Mouse (Mus musculus) ovary, postnatal 36 days (tissue): ENCODE results near the gene Ddx39b.

Experiments
- DNase-seq: peaks from one replicate; pipeline ENCODE4 v3.0.0; 2022; ENCODE audit warnings: low spot score, mixed read lengths

The Ddx39b gene

DNA sequence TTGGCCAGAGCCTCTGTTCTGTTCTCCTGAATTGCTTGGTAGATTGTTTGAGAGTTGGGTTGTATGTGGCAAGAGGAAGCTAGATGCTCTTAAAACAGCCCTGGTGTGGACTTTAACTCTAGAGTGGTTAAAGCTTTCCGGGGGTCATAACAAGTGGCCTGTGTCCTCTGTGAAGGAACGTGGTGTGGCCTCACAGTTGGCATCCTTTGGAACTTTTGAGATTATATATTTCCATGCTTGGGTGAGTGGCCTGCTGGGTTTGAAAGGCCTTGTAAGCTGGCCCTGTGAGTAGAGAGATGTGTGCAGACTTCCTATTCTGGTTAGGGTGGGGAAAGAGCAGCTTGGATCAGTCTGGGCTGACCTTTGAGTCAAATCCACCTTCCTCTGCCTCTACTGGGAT lies 3.5 kb downstream of the Ddx39b start:
- no peak for DNase-seq

DNA sequence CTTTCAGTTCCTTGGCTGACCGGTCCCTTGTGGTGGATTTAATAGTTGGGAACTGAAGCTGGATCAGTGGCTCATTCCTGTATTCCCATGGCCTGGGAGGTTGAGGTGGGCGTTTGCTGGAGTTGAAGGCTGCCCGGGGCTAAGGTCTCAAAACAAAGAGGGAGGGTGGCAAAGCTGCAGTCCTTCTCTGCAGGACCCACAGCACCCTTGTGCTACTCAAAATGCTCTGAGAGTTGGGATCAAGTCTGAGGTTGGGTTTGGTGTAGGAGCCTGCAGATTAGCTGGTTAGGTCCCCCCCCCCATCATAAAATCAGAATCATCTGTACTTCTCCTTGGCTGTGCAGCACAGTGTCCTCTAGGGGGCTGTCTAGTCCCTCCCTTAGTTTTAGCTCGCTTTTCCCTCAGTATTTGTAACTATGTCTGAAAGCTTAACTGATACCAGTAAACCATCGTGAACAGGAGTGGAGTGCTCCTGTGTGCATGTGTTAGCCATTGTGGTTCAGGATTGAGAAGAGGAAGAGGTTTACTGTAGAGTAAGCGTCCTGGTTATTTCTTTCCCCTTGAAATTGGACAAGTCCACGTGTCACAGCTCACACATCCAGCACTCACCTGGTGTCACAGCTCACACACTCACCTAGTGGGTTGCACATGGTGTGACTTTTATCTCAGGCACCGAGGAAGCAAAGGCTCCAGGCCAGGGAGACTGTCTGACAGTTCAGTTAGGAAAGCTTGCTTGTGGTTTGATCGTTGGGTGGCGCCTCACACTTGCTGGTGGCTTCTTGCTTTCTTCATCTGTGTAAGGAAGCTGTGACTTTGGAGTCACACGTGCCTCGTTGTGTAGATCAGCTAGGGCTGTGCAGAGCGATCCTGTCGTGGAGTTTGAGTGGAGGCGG lies 4.4 kb downstream of the Ddx39b start:
- DNase-seq, result no peak

DNA sequence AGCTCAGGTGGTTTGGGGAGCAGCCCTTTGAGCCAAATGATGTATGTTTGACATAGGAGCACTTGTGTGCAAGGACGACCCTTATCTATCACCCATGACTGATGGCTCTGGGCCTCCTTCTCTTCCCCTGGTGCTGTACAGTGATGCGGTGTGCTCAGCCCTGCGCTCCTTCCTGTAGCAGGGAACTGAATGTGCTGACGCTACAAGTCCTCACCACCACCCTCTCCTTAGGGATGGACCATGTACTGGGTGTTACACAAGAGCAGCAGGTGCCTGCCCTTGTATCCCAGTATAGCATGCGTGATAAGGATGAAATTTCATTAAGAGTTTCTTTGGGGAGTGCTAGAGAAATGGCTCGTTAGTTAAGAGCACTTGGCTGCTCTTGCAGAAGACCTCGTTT lies 5.6 kb downstream of the Ddx39b start:
- no peak for DNase-seq

DNA sequence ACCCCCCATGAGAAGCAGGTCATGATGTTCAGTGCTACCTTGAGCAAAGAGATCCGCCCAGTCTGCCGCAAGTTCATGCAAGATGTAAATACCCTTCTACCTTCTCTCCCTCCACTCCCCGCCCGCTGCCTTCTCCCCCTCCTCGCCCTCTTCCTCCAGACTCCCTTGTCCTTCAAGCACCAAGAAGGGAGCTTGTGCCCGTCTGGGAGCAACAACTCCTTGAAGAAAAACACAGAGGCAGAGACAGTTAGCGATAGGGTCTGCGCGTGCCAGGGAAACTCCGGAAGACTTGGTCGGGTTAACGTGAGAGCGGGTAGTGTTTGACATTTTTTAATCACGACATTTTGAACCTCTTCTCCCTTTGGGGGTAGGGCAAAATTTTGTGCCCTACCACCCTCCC lies 7.4 kb downstream of the Ddx39b start:
- no peak for DNase-seq

DNA sequence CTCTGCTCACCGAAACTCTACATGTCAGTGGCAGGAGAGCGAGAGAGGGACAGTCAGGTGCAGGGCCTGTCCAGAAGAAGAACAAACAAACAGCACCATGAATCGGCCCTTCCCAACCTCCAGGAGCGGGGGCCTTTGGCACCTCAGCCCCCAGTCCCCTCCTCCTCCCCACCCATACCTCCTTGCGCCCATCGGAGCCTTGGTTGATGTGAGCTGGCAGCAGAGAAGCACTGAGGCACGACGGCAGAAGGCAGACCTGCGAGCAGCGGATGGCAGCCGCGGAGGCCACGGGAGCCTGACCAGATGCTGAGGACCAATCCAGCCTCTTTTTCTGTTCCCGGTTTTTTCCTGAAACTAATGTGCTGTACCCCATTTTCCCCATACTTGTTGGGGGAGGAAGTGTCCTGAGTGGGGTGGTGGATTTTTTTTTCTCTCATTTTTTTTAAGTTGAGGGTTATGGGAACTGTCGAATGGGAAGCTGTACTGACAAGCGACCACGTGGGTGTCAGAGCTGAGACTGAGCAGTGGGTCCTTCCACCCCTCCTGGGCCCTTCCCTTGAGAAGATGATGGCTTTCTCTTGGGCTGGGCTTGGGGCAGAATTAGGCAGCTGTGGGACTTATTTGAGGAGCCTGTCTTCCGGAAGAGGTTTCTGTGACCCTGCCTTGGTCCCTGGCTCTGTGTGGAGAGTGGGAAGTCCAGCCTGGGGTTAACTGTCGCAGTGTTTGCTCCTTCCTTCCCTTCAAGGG lies 8.1 kb downstream of the Ddx39b start:
- no peak for DNase-seq

DNA sequence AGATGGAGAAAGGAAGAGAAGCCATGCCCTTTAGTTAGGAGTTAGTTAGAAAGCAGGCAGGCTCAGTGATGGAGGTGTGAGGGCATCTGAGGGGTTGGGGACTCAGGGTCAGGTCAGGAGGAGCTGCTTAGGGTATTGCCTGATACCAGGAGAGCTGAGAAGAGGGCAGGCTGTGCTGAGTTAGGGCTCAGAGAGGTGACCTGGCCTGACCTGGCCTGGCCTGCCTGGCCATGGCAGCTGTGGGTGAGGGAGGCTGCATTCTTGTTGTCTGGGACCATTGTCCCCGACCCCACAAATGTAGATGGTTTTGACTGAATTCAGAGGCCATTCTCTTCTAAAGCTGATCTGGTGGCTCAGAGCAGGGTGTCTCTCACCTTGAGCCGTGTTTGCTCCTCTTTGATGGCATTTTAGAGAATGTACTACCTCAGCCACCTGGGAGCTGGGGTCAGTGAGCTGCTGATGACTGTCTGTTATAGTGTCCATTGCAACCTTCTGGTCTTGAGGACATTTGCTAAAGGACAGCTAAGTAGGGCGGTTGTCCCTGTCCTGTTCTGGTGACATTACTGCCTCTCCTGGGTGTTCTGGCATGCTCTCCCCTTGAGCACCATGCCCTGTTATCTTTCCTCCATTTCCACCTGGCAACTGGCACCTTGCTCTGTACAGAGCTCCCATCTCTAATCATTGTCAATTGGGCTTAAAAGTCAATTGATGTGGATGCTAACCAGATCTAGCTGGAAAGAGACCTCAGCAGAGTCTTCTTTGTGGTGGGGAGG lies 9.0 kb downstream of the Ddx39b start:
- DNase-seq, result no peak

DNA sequence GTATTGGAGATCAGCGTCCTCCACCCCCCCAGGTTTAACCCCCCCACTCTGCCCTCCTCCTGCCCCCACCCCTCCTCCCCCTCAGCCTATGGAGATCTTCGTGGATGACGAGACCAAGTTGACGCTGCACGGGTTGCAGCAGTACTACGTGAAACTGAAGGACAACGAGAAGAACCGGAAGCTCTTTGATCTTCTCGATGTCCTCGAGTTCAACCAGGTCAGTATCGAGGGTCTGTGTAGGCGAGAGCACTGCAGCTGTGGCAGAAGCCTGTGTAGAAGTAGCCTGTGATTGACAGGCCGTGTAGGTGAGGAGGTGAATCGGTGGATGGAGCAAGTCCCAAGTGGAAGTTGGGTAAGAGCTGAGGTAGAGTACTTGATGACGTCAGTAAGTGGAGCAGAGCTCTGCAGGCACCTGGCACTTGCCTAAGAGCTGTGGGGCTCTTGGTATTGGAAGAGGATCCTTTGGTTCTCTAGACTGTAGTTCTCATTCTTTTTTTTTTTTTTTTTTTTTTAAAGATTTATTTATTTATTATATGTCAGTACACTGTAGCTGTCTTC lies 9.7 kb downstream of the Ddx39b start:
- DNase-seq, result no peak

DNA sequence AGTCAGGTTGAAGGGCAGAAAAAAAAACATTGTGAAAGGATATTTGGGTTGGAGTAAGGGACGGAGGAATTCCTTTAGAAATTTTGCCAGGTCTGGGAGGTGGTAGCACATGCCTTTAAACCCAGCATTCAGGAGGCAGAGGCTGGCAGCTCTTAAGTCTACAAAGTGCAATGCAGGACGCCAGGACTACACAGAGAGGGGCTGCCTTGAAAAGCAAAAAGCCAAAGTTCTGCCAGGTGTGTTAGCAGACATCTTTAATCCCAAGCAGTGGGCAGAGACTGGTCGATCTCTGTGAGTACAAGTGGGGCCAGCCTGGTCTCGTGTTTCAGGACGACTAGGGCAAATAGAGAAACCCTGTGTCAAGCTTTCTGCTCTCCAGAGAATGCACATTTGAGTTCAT lies 10.4 kb downstream of the Ddx39b start:
- no peak for DNase-seq

DNA sequence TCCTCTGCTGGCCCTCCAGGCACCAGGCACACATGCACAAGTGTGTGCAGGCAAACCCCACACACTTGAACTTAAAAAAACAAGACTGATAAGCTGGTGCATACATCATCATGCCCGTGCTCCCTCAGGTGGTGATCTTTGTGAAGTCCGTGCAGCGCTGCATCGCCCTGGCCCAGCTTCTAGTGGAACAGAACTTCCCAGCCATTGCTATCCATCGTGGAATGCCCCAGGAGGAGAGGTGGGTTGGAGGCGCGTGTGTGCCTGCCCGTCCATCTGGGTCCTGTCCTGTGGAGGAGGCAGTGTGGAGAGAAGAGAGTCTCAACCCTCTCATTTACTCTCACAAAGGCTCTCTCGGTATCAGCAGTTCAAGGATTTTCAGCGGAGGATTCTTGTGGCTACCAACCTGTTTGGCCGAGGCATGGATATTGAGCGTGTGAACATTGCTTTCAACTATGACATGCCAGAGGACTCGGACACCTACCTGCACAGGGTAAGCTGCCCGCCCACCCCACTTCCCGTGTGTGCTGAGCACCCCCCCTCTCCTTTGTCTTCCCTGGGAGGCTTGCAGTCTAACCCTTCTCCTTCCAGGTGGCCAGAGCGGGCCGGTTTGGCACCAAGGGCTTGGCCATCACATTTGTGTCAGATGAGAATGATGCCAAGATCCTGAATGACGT lies 11.2 kb downstream of the Ddx39b start:
- no peak for DNase-seq

DNA sequence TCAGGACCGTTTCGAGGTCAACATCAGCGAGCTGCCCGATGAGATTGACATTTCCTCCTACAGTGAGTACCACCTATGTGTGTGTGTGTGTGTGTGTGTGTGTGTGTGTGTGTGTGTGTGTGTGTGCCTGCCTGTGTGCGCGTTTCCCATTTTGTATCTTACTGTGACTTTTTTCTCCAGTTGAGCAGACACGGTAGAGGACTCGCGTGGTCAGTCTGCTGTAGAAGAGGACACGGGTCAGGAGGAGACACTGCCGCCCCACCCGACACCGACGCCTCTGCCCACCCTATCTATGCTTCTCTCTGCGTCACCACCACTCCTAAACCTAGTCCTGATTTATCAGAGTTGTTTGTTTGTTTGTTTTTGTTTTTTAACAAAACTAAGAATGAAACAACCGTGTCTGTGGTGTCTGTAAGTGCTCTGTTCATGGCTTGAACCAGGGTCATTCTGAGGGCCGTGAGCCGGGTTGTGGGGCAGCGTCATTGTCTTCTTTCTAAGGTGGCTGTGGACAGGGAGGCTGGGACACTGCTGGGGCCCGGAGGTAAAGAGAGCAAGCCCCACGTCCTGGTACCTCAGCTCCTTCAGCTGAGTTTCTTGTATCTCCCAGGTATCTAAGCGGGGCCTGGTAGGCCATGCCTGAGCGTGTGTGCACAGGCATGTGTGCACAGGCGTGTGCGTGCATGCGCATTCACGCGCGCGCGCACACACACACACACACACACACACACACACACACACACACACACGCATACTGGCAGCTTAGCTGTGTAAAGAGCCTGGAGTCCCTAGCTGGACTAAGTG lies 11.9 kb downstream of the Ddx39b start:
- no peak for DNase-seq

DNA sequence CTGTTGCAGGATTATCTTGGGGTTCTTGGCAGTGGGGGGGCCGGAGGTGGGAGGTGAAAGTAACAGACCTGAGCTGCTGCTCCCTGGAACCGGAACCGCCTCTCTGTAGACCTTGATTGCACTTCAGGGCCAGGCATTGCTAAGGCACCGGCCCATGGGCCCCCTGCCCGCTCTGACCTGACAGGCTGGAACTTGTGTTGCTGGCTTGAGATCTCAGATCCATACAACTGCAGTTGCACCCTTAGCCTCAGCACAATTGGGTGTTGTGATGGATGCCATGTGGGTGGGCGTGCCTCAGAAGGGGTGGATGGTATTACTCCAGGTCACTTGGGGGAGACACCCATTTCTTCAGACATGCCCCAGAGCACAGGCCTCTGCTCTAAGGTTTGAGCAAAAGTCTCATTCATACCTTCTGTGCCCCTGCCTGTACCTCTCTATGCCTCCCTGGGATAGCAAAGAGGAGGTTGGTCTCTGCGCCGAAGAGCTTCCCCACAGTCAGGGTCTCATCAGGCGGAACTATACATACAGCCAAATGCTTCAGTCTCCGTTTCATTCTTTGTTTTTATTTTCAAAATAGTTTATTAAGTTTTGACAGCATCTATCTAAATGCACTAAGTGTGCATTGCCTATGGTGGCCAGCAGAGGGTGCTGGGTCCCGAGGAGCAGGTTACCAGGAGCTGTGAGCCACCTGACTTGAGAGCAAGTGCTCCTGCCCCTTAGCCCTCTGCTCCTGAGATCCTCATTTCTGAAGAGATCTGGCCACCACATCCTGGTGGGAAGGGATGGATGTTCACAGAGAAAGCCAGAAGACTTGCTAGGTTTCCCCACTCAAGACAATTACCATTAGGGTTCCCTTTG lies 12.9 kb downstream of the Ddx39b start:
- DNase-seq, result peak; percentile 52

DNA sequence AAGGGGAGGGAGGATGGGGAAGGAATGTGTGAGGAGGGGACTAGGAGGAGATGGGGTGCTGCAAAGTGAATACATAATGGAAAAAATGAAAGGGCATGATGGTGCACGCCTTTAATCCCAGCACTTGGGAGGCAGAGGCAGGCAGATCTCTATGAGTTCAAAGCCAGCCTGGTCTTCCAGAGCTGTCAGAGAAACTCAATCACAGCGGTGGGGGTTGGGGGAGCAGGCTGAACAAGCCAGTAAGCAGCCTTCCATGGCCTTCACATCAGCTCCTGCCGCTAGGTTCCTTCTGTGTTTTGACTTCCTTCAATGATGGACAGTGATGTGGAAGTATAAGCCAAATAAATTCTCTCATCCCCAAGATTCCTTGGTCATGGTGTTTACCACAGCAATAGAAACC lies 13.8 kb downstream of the Ddx39b start:
- DNase-seq, result no peak

DNA sequence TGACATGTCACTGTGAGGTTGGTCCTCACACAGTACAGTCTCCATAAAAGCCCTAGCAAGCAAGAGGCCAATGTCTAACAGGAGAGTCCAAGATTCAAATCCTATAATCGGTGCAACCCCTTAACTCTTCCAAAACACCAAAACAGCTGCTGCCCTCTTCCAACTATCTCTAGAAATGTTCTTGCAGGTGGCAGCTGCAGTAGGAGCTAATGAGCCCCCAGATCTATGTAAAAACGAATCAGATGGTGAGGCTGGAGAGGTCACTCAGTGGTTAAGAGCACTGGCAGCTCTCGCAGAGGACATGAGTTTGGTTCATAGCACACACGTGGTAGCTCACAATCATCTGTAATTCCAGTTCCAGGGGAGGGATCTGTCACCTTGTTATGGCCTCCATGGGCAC lies 14.2 kb downstream of the Ddx39b start:
- DNase-seq, result no peak

DNA sequence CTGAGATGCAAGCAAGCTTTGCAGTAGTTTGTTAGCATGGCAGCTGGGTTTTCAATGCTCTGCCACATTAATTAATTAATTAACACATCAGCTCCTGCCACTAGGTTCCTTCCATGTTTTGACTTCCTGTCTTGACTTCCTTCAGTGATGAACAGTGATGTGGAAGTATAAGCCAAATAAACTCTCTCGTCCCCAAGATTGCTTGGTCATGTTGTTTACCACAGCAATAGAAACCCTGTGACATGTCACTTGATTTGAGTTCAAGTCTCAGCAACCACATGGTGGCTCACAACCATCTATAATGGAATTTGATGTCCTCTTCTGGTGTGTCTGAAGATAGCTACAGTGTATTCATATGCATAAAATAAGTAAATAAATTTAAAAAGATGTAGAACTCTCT lies 15.8 kb downstream of the Ddx39b start:
- no peak for DNase-seq

DNA sequence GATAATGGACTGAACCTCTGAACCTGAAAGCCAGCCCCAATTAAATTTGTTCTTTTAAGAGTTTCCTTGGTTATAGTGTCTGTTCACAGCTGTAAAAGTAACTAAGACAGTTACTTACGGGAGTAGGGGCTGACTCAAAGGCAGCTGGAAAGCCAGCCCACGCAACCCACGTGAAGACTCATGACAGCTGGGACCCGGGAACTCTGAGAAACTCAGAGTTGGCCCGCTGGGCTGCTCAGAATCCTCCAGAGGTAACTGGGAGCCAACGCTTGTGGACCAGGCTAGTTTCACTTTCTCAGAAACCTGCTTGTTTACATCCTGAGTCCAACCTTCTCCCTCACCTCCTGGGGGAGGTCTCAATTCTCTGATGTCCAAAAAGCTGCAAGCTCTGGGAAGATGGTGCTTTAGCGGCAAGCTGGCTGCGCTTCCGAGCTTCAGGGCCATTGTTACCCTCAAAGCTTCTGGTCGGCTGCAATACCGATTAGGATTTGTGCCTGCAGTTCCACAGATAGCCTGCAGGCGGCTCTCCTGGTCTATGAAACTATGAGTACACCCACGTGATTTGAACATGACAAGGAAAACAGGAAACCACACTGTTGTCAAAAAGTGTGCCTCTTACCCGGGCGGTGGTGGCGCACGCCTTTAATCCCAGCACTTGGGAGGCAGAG lies 16.4 kb downstream of the Ddx39b start:
- peak; percentile 89 for DNase-seq

DNA sequence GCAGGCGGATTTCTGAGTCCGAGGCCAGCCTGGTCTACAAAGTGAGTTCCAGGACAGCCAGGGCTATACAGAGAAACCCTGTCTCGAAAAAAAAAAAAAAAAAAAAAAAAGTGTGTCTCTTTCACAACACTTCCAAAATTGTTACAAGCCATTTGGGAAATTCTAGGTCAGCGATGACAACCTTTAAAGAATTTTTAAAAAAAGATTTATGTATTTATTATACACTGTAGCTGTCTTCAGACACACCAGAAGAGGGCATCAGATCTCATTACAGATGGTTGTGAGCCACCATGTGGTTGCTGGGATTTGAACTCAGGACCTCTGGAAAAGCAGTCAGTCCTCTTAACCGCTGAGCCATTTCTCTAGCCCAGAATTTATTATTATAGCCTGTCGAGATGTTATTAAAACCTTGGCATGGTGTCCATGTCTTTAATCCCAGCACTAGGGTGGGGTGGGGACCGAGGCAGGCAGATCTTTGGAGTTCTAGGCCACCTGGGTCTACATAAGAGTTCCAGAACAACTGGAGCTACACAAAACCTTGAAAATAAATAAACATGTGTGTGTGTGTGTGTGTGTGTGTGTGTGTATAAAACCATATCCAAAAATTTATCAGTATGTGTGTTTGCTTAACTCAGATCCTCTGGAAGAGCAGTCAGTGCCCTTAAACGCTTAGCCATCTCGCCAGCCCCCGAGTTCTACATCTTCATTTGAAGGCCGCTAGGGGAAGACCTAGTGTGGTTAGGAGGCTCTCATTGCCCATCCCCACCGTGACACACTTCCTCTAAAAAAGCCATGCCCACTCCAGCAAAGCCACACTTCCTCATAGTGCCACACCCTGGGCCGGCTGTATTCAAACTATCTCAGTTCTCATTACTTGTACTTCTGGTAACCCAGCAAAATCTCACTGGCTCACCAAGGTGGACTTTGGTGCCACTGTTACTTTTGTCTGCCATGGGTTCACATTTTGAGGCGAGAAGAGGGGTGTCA lies 17.2 kb downstream of the Ddx39b start:
- no peak for DNase-seq

DNA sequence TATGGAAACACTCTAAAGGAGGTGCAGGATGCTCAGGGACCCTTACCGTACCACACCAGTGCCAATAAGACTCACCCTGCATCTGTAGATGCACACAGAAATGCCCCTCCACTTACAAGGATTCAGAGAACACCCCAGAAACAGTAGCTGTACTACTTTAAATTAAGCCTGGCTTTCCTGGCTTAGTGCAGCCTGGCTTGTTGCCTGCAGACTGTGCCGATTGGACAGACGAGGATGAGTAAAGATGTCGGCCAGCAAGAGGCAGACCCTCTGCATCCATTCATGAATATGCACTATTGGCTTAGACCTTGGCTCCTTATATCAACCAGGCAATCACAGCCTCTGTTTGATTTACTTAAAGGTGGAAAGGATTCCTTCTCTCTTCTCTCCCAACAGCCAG lies 18.1 kb downstream of the Ddx39b start:
- DNase-seq, result no peak

DNA sequence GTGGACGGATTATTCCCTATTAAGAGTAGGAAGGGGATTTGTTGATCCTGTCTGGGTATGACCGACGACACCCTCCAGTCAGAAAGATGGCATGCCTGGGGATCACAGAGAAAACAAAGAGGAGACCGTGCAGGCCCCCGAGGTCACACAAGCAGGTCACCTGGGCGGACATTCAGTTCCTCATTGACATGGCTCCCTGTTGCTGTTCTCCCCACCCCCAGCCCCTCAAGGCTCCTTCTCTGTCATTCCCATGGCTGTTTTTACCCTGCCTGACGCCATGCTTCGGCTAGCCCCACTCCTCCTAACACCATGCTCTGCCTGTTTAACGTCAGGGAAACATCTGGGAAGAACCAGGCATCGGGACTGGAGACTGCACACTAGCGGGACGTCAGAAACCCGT lies 20.1 kb downstream of the Ddx39b start:
- DNase-seq, result no peak
